Mouse (Mus musculus) common myeloid progenitor, adult 5-6 weeks (primary cell): ENCODE measurements around the gene Fam228a. TPM values are rescaled to one million over a fixed set of nuclear protein-coding genes. Genes with fewer than 3 reads are reported as not detected.
A peak's percentile ranks its signal among the peaks of the same experiment; 100 is the strongest.
"Not testable (repeated sequence)": the region's sequence is repeated elsewhere in the genome, so short reads cannot be mapped to it uniquely, and the experiment has no call there.

Experiments used
- ATAC-seq: replicated peaks from 2 replicates; pipeline ENCODE4 v1.8.0; 2016; ENCODE audit warnings: low read depth, mild to moderate bottlenecking, moderate TSS enrichment, inconsistent platforms; ENCODE audit not compliant: poor library complexity, severe bottlenecking
- total RNA-seq: library from RNA; stranded (forward); fragments of 200-1000, 187-1606 nt; gene quantifications from 2 replicates; pipeline ENCODE4 v1.2.3, GENCODE M21; 2017

Gene Fam228a
- 0.59 and 0.63 TPM in 2 replicates for total RNA-seq

GRCm38 (mm10) chr12:4738031-4738576 is at the start of gene Fam228a:
Gene Fam228a (minus strand): TSS chr12:4738430.
- no peak for ATAC-seq

- ATAC-seq: no peak
Measured at GRCm38 (mm10) chr12:4784466-4784865, 46.2 kb upstream of the Fam228a start.

- ATAC-seq: no peak
Measured at GRCm38 (mm10) chr12:4783598-4783997, 45.4 kb upstream of the Fam228a start.

DNA sequence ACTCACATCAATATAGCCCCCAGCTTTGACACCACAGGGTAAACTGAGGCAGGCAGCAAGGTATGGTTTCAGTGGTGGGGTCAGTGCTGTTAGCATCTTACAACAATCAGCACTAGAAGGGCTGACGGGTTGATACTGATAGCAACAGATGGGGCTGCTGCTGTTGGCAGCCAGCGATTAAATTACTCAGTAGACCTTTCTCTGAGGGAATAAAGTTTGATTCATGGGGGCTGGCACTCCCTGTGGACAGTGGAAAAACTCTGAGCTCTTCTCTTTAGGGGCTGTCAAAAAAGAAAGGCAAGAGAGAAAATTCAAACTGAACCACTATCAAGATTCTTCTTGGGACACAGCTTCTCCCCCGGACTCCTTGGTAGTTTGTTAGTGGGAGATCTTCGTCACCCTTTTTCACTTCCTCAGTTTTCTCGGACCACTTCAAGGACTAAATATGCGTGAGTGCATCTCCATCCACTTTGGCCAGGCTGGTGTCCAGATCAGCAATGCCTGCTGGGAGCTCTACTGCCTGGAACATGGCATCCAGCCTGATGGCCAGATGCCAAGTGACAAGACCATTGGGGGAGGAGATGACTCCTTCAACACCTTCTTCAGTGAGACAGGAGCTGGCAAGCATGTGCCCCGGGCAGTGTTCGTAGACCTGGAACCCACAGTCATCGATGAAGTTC is 43.6 kb upstream of the Fam228a start:
- ATAC-seq: not testable (repeated sequence)

- ATAC-seq: peak; percentile 71
Measured at GRCm38 (mm10) chr12:4781270-4781669, 43.0 kb upstream of the Fam228a start.

GRCm38 (mm10) chr12:4780245-4780644 is 42.0 kb upstream of the Fam228a start:
- ATAC-seq: no peak

GRCm38 (mm10) chr12:4777734-4778133 is 39.5 kb upstream of the Fam228a start:
- ATAC-seq: no peak

DNA sequence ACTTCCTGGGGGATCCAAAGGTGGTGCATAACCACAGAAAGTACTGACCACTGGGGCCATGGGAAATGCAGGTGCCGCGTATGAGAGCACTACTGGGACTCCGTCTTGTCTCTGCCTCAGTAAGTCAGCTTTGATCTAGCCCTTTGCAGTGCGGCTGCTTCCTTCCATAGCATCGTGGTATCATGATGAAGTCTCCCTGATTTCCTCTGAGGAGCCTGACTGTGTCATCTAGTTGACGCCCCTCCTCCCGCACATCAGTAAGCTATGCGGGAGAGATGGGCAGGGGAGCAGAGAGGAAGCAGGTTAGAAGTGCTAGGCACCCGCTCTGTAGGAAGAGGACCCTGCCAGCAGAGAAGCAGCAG is 37.3 kb upstream of the Fam228a start:
- ATAC-seq: peak; percentile 34

GRCm38 (mm10) chr12:4774895-4775587 is 36.8 kb upstream of the Fam228a start:
- peak; percentile 98 for ATAC-seq

DNA sequence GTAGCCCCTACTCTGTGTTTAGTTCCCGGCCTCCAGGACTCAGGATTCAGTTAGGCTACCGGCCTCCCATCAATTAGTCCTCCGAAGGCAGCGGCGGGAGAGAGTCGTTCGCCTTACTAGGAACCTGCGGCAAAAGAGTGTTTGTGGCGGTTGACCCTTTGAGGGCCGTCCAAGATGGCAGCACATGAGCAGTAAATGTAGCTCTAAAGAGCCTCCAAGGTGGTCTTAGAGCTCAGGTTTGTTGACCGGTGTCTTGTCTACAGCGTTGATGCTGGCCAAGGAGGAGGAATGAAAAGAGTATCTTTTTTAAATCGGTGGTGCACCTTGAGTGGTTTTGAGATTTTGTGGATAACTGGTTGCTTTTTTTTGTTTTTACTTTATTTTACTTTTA is 31.1 kb upstream of the Fam228a start:
- no peak for ATAC-seq

DNA sequence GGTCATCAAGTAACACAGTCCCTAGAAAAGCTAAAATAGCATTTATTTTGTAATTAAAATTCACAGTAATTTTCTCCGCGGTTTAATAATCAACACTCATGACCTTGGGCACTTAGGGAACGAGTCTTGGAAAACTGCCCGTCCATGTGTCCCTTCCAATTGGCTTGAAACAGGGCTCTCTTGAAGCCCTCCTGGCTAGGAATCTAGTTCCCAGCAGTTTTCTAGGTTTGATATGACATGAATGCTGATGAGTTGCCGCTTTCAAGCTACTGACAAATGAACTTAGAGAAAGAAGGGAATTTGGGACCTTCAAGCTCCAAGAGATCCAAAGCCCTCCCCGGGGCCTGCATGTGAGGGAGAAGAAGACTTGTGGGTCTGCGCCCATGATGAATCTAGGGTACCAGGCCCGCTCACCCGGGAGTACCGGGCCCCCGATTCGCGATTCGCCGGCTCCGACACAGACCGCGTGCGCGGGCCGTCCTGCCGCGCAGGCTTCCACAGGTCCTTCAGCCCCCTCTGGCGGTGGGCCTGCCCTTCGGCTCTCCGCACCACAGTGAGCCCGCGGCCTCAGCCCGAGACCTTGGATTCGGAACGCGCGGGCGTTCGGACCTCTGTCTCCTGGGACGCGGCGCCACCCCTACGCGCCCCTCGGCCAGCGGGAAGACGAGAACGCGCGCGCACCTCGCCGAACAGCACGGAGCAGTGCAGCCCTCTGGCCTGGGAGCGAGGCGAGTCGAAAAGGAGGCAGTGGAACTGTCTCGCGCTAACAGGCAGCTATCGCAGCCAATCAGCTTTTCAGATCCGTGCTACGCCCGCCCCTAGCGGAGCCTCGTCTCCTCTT is 30.5 kb upstream of the Fam228a start, which contains the start of the genes Pfn4 and Fam228b:
Pfn4 (plus strand) TSS at position 531 of the 841 bp plus-strand sequence.
Fam228b (minus strand) TSS at position 776 of the 841 bp plus-strand sequence.
- ATAC-seq: peak; percentile 97

- ATAC-seq: no peak
Measured at GRCm38 (mm10) chr12:4757060-4757459, 18.8 kb upstream of the Fam228a start.

- not testable (repeated sequence) for ATAC-seq
Measured at GRCm38 (mm10) chr12:4754451-4754850, 16.2 kb upstream of the Fam228a start.

DNA sequence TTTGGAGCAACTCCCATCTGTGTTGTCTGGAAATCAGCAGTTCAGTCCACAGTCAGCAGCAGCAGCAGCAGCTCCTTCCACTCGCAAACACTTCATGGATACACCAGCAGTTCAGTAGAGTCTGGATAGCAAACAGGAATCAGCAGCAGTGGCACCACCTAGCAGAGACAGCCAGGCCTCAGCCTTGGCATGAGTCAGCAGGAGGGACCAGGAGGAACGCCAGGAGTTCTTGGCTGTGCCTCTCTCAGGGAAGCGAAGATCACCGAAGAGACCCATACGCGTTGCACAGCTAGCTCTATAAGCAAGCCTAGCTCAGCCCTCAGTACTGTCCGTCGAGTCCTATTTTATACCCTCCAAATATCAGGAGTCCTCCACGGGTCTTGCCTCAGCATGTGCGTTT is 6.3 kb upstream of the Fam228a start:
- ATAC-seq: no peak

DNA sequence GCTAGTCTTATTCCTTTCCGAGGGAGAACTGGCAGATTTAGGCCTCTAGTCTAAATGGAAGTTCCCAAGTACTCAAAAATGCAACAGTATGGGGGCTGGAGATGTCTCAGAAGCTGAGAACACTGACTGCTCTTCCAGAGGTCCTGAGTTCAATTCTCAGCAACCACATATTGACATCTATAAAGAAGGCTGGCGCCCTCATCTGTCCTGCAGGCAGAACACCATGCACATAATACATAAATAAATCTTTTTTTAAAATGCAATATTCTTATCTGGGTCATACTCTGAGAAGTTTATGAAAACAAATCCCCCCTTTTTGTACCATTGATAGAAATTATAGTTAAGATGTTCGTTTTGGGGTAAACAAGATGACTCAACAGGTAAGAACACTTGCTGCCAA is 4.0 kb upstream of the Fam228a start:
- ATAC-seq: no peak

- ATAC-seq: no peak
Measured at GRCm38 (mm10) chr12:4740823-4741222, 2.6 kb upstream of the Fam228a start.

DNA sequence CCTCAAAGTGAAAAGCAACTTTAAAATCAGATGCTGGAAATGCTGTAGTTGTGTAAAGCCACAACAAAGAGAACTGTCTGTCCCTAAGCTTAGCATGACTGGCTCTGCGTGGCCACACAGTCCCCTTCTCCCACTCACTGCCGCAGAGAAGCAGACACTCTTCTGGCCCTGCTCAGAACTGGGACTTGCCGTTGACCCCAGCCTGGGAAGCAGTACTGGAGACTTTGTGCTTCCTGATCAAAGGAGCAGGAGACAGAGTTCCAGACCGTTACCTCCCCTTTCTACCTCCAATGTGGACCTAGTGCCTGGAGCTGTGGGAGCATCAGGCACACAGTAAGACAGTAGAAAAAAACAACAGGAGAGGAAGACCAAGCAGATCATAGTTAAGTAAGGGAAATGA is 5.9 kb downstream of the Fam228a start:
- ATAC-seq: no peak

DNA sequence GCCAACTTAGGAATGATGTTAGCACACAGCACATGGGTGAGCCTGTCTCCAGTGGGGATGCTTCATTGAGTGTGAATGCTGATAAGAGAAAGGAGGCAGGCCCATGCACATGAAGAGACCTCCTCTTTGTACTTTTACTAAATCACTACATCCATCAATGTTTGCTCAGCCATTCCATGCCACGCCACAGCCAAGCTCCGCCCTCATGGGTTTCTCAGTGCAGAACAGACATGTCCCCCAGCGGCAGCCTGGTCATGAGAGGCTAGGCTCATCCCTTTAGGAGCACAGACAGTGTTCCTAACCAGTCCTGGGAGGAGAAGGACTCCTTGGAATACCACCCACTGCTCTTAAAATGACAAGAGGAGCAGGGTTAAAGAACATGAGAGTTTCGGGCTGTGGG is 6.6 kb downstream of the Fam228a start:
- no peak for ATAC-seq

DNA sequence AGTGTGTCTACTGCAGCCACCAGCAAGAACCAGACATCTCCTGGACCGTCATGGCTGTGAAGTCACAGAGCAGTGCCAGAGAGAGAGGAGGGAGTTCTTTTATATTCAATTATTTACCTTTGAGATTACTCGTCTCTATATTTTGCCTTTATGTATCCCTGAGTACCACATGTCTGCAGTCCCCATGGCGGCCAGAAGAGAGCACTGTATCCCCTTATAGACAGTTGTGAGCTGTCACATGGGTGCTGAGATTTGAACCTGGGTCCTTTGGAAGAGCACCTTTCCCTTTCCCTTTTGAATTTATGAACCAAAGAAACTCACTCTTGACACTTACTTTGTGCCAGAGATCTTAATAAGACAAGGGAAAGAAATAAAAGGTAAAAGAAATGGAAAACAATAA is 9.1 kb downstream of the Fam228a start:
- ATAC-seq: no peak
